Mouse (Mus musculus): ENCODE data around the gene Plac1. TPM values are rescaled to one million over a fixed set of nuclear protein-coding genes. Genes with fewer than 3 reads are reported as not detected.

Plac1 gene
- polyA plus RNA-seq, 1 experiment, result not detected

- H3K27me3 ChIP-seq (ENCODE audit: control insufficient read depth, insufficient read depth, low read length), result no peaks in the 10 kb centered on the region
- H3K4me3 ChIP-seq (replicated peaks; ENCODE audit: insufficient read depth, low read depth, low read length), result no peak overlapping the region
- no peak for TF ChIP-seq POLR2A (IDR thresholded peaks at IDR 0.05; ENCODE audit: borderline replicate concordance, insufficient read depth, low read length)
- no peak for TF ChIP-seq CTCF (IDR thresholded peaks at IDR 0.05; ENCODE audit: borderline replicate concordance, insufficient read depth, low read depth, low read length)
- no peak overlapping the region for H3K27ac ChIP-seq (ENCODE audit: insufficient read depth, low read length)
- H3K4me1 ChIP-seq (ENCODE audit: control insufficient read depth, insufficient read depth, low read length), result no peaks in the 10 kb centered on the region
- DNase-seq, result no peak
Observed at GRCm38 (mm10) chrX:53255195-53255594, 15.3 kb upstream of the Plac1 start.

- TF ChIP-seq POLR2A (IDR thresholded peaks at IDR 0.05; ENCODE audit: borderline replicate concordance, insufficient read depth, low read length), result no peak
- 0 out of 2 replicates have a peak, but pooled peaks have one; percentile 6 for TF ChIP-seq CTCF (IDR thresholded peaks at IDR 0.05; ENCODE audit: borderline replicate concordance, insufficient read depth, low read depth, low read length)
- DNase-seq, result no peak
- Histone ChIP-seq H3K4me1 (ENCODE audit: control insufficient read depth, insufficient read depth, low read length) (no peaks in the 10 kb centered on the region), H3K27ac (ENCODE audit: insufficient read depth, low read length) (no peak overlapping the region), H3K27me3 (ENCODE audit: control insufficient read depth, insufficient read depth, low read length) (no peaks in the 10 kb centered on the region), H3K4me3 (replicated peaks; ENCODE audit: insufficient read depth, low read depth, low read length) (no peak overlapping the region)
- WGBS, result 19% methylated on average over 2 of the region's 2 CpGs
Observed at GRCm38 (mm10) chrX:53237971-53238370, 1.9 kb downstream of the Plac1 start.

GRCm38 (mm10) chrX:53236404-53236803 is 3.5 kb downstream of the Plac1 start:
- H3K27me3 ChIP-seq (ENCODE audit: control insufficient read depth, insufficient read depth, low read length), result no peaks in the 10 kb centered on the region
- 67% methylated on average over 7 of the region's 7 CpGs for WGBS
- DNase-seq, result no peak
- H3K4me3 ChIP-seq (replicated peaks; ENCODE audit: insufficient read depth, low read depth, low read length), result no peak overlapping the region
- H3K27ac ChIP-seq (ENCODE audit: insufficient read depth, low read length), result no peak overlapping the region
- TF ChIP-seq CTCF (IDR thresholded peaks at IDR 0.05; ENCODE audit: borderline replicate concordance, insufficient read depth, low read depth, low read length) (no peak), POLR2A (IDR thresholded peaks at IDR 0.05; ENCODE audit: borderline replicate concordance, insufficient read depth, low read length) (no peak)
- no peaks in the 10 kb centered on the region for H3K4me1 ChIP-seq (ENCODE audit: control insufficient read depth, insufficient read depth, low read length)

- 65% methylated on average over 4 of the region's 4 CpGs for WGBS
- TF ChIP-seq POLR2A (IDR thresholded peaks at IDR 0.05; ENCODE audit: borderline replicate concordance, insufficient read depth, low read length), result no peak
- TF ChIP-seq CTCF (IDR thresholded peaks at IDR 0.05; ENCODE audit: borderline replicate concordance, insufficient read depth, low read depth, low read length), result no peak
Observed at GRCm38 (mm10) chrX:53233689-53234088, 6.2 kb downstream of the Plac1 start.

GRCm38 (mm10) chrX:53231965-53232364 is 7.9 kb downstream of the Plac1 start:
- TF ChIP-seq POLR2A (IDR thresholded peaks at IDR 0.05; ENCODE audit: borderline replicate concordance, insufficient read depth, low read length) (no peak), CTCF (IDR thresholded peaks at IDR 0.05; ENCODE audit: borderline replicate concordance, insufficient read depth, low read depth, low read length) (no peak)
- H3K27me3 ChIP-seq (ENCODE audit: control insufficient read depth, insufficient read depth, low read length), result no peaks in the 10 kb centered on the region
- no peak overlapping the region for H3K27ac ChIP-seq (ENCODE audit: insufficient read depth, low read length)
- H3K4me1 ChIP-seq (ENCODE audit: control insufficient read depth, insufficient read depth, low read length), result no peaks in the 10 kb centered on the region
- 6% methylated on average over 13 of the region's 13 CpGs for WGBS
- DNase-seq, result peak in 1 of 2 experiments; percentile 17
- peak overlapping the region; percentile 8 for H3K4me3 ChIP-seq (replicated peaks; ENCODE audit: insufficient read depth, low read depth, low read length)

More at GRCm38 (mm10) chrX:53233689-53234088, 6.2 kb downstream of the Plac1 start:
- no peak overlapping the region for H3K4me3 ChIP-seq (replicated peaks; ENCODE audit: insufficient read depth, low read depth, low read length)
- no peak for DNase-seq
- H3K27me3 ChIP-seq (ENCODE audit: control insufficient read depth, insufficient read depth, low read length), result no peaks in the 10 kb centered on the region
- H3K4me1 ChIP-seq (ENCODE audit: control insufficient read depth, insufficient read depth, low read length), result no peaks in the 10 kb centered on the region
- no peak overlapping the region for H3K27ac ChIP-seq (ENCODE audit: insufficient read depth, low read length)

- no peak overlapping the region for H3K4me3 ChIP-seq (replicated peaks; ENCODE audit: insufficient read depth, low read depth, low read length)
- H3K27me3 ChIP-seq (ENCODE audit: control insufficient read depth, insufficient read depth, low read length), result no peaks in the 10 kb centered on the region
- no peak for DNase-seq
- WGBS, result 76% methylated on average over 6 of the region's 6 CpGs
- H3K4me1 ChIP-seq (ENCODE audit: control insufficient read depth, insufficient read depth, low read length), result no peaks in the 10 kb centered on the region
- H3K27ac ChIP-seq (ENCODE audit: insufficient read depth, low read length), result no peak overlapping the region
- TF ChIP-seq POLR2A (IDR thresholded peaks at IDR 0.05; ENCODE audit: borderline replicate concordance, insufficient read depth, low read length) (no peak), CTCF (IDR thresholded peaks at IDR 0.05; ENCODE audit: borderline replicate concordance, insufficient read depth, low read depth, low read length) (no peak)
Observed at GRCm38 (mm10) chrX:53224353-53224944, 15.5 kb downstream of the Plac1 start.

GRCm38 (mm10) chrX:53220855-53221254 is 19.1 kb downstream of the Plac1 start:
- DNase-seq, result peak; percentile 26 to 31
- TF ChIP-seq POLR2A (IDR thresholded peaks at IDR 0.05; ENCODE audit: borderline replicate concordance, insufficient read depth, low read length) (no peak), CTCF (IDR thresholded peaks at IDR 0.05; ENCODE audit: borderline replicate concordance, insufficient read depth, low read depth, low read length) (no peak)
- WGBS, result 27% methylated on average over 9 of the region's 9 CpGs
- Histone ChIP-seq H3K27me3 (ENCODE audit: control insufficient read depth, insufficient read depth, low read length) (no peaks in the 10 kb centered on the region), H3K27ac (ENCODE audit: insufficient read depth, low read length) (no peak overlapping the region), H3K4me1 (ENCODE audit: control insufficient read depth, insufficient read depth, low read length) (no peaks in the 10 kb centered on the region), H3K4me3 (replicated peaks; ENCODE audit: insufficient read depth, low read depth, low read length) (no peak overlapping the region)

GRCm38 (mm10) chrX:53214557-53215229 is 25.2 kb downstream of the Plac1 start:
- peaks cover 6% of the 10 kb centered on the region; the same call in 1 of the 2 replicates for H3K4me1 ChIP-seq (ENCODE audit: control insufficient read depth, insufficient read depth, low read length)
- H3K27me3 ChIP-seq (ENCODE audit: control insufficient read depth, insufficient read depth, low read length), result no peaks in the 10 kb centered on the region
- peak in 1 of 2 experiments; percentile 37 for DNase-seq
- no peak overlapping the region for H3K4me3 ChIP-seq (replicated peaks; ENCODE audit: insufficient read depth, low read depth, low read length)
- 24% methylated on average over 7 of the region's 7 CpGs for WGBS
- no peak overlapping the region for H3K27ac ChIP-seq (ENCODE audit: insufficient read depth, low read length)
- TF ChIP-seq POLR2A (IDR thresholded peaks at IDR 0.05; ENCODE audit: borderline replicate concordance, insufficient read depth, low read length), result no peak
- TF ChIP-seq CTCF (IDR thresholded peaks at IDR 0.05; ENCODE audit: borderline replicate concordance, insufficient read depth, low read depth, low read length), result no peak
